Mouse (Mus musculus): ENCODE results near the gene Ets2. TPM values are rescaled to one million over a fixed set of nuclear protein-coding genes. Genes with fewer than 3 reads are reported as not detected.

Gene Ets2
- 10 to 100 TPM; 42.5 to 44.0 TPM for total RNA-seq (2021)

- intact Hi-C loops (cut with DNase I) = loop anchor here (5.0 to 10.0 kb wide), 2 partner anchors 50 to 243 kb away; no protein-coding TSS in a partner anchor
Measured at GRCm38 (mm10) chr16:95701802-95702561, at the start of gene Ets2. Gene Ets2, plus strand, starts transcription at chr16:95702075.

GRCm38 (mm10) chr16:95654204-95654611 is 47.7 kb upstream of the Ets2 start:
- DNase-seq = no peak

More at GRCm38 (mm10) chr16:95701802-95702561, at the start of gene Ets2:
- DNase-seq = peak; percentile 92

GRCm38 (mm10) chr16:95656535-95656934 is 45.3 kb upstream of the Ets2 start:
- no peak for DNase-seq
- intact Hi-C loops (cut with DNase I) = no loop called here

More at GRCm38 (mm10) chr16:95654204-95654611, 47.7 kb upstream of the Ets2 start:
- intact Hi-C loops (cut with DNase I) = loop anchor here (5.0 kb wide), 1 partner anchor 48 kb away; the partner anchor contains the start of gene Ets2

GRCm38 (mm10) chr16:95657187-95657586 is 44.7 kb upstream of the Ets2 start:
- DNase-seq = no peak
- intact Hi-C loops (cut with DNase I) = no loop called here

GRCm38 (mm10) chr16:95657756-95658155 is 44.1 kb upstream of the Ets2 start:
- no peak for DNase-seq
- intact Hi-C loops (cut with DNase I) = no loop called here

GRCm38 (mm10) chr16:95658836-95659430 is 42.9 kb upstream of the Ets2 start:
- DNase-seq = peak; percentile 17
- intact Hi-C loops (cut with DNase I) = no loop called here

GRCm38 (mm10) chr16:95659461-95659860 is 42.4 kb upstream of the Ets2 start:
- intact Hi-C loops (cut with DNase I) = no loop called here
- DNase-seq = no peak

GRCm38 (mm10) chr16:95660909-95661308 is 41.0 kb upstream of the Ets2 start:
- intact Hi-C loops (cut with DNase I) = no loop called here
- DNase-seq = peak; percentile 72

GRCm38 (mm10) chr16:95665472-95666131 is 36.3 kb upstream of the Ets2 start:
- DNase-seq = no peak
- intact Hi-C loops (cut with DNase I) = no loop called here

- intact Hi-C loops (cut with DNase I) = no loop called here
- DNase-seq = no peak
Measured at GRCm38 (mm10) chr16:95666288-95666687, 35.6 kb upstream of the Ets2 start.

GRCm38 (mm10) chr16:95667395-95668150 is 34.3 kb upstream of the Ets2 start:
- no peak for DNase-seq
- intact Hi-C loops (cut with DNase I) = no loop called here

- no peak for DNase-seq
- intact Hi-C loops (cut with DNase I) = no loop called here
Measured at GRCm38 (mm10) chr16:95668151-95668993, 33.5 kb upstream of the Ets2 start.

- intact Hi-C loops (cut with DNase I) = no loop called here
- DNase-seq = no peak
Measured at GRCm38 (mm10) chr16:95674452-95674921, 27.4 kb upstream of the Ets2 start.

GRCm38 (mm10) chr16:95675212-95675611 is 26.7 kb upstream of the Ets2 start:
- intact Hi-C loops (cut with DNase I) = no loop called here
- no peak for DNase-seq

GRCm38 (mm10) chr16:95676668-95677067 is 25.2 kb upstream of the Ets2 start:
- DNase-seq = no peak
- intact Hi-C loops (cut with DNase I) = no loop called here

- DNase-seq = no peak
- intact Hi-C loops (cut with DNase I) = no loop called here
Measured at GRCm38 (mm10) chr16:95682431-95682892, 19.4 kb upstream of the Ets2 start.

- intact Hi-C loops (cut with DNase I) = no loop called here
- no peak for DNase-seq
Measured at GRCm38 (mm10) chr16:95685807-95686206, 16.1 kb upstream of the Ets2 start.

- intact Hi-C loops (cut with DNase I) = no loop called here
- DNase-seq = no peak
Measured at GRCm38 (mm10) chr16:95686246-95686645, 15.6 kb upstream of the Ets2 start.

- DNase-seq = no peak
- intact Hi-C loops (cut with DNase I) = no loop called here
Measured at GRCm38 (mm10) chr16:95686901-95687300, 15.0 kb upstream of the Ets2 start.

GRCm38 (mm10) chr16:95688010-95688409 is 13.9 kb upstream of the Ets2 start:
- intact Hi-C loops (cut with DNase I) = no loop called here
- DNase-seq = no peak

Measured in left cerebral cortex, postnatal 4 days (tissue).